In the genomic region with DNA sequence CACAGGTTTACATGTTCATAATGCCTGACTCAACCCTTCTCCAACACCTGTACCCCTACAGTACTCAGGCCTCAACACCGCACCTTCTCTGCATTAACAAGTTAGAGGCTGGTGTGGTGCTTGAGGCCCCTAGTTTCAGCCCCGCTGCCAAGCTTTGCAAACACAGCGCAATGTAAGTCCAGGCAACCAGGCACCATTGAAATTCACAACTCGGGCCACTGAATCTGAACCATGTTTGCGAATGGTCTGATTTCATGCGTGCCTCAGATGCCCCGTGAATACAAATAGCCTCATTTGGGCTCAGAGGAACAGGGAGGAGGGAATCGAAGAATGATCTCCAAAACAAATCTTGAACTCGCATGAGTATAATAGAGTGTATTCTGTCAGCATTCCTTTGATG, we compare ENCODE assay signal across 14 mouse cellular contexts. TPM values are rescaled to one million over a fixed set of nuclear protein-coding genes. Genes with fewer than 3 reads are reported as not detected.
DNase-seq lines count a peak whose midpoint lies in the region; ATAC-seq and TF ChIP-seq lines count a peak whose summit lies in the region.
"Had no signal": no experiment of that assay in that cellular context is flagged by ENCODE, and none has a peak within 500 bp of the region (broad histone marks: within the 10 kb centered on the region; RNA-seq: fewer than 3 reads in every experiment).

No protein-coding gene starts in this region.

- DNase-seq in forebrain, postnatal 0 days = peak; percentile 50
- DNase-seq in midbrain, embryonic 11.5 days (ENCODE audit: low spot score, missing footprints) = peak; percentile 85
- no peak for DNase-seq in heart, adult 11 months
- no peak for DNase-seq in ovary, adult 18-20 months (ENCODE audit: low spot score)
- no peak for DNase-seq in left cerebral cortex, adult 11 months (ENCODE audit: low spot score)
- DNase-seq: adrenal gland, postnatal 10 days; cerebellum, adult 8-10 months; kidney, adult 8-10 months; liver; lung, adult 2 months; lung, postnatal 4 days; thymus, adult 2 months had no signal

- TF ChIP-seq CTCF in forebrain, postnatal 0 days (IDR thresholded peaks at IDR 0.05; ENCODE audit: low read depth) = no peak

- 0 out of 2 replicates have a peak, but pooled peaks cover 4% of the 10 kb centered on the region for H3K27me3 ChIP-seq in forebrain, embryonic 13.5 days
- H3K27me3 ChIP-seq in forebrain, postnatal 0 days (ENCODE audit: insufficient read depth, low read length) = no peaks in the 10 kb centered on the region
- H3K27me3 ChIP-seq in midbrain, embryonic 11.5 days (ENCODE audit: control insufficient read depth, insufficient read depth, low read length) = no peaks in the 10 kb centered on the region
- no peaks in the 10 kb centered on the region for H3K27me3 ChIP-seq in neural tube, embryonic 14.5 days (ENCODE audit: control insufficient read depth, insufficient read depth, low read length)

- H3K9ac ChIP-seq in forebrain, embryonic 13.5 days = no peak overlapping the region
- no peak overlapping the region for H3K9ac ChIP-seq in forebrain, postnatal 0 days
- no peak overlapping the region for H3K9ac ChIP-seq in midbrain, embryonic 11.5 days (ENCODE audit: low read length)
- no peak overlapping the region for H3K9ac ChIP-seq in neural tube, embryonic 14.5 days (replicated peaks; ENCODE audit: low read depth, low read length)

- WGBS in forebrain, embryonic 13.5 days = 10% methylated on average over 9 of the region's 9 CpGs
- WGBS in forebrain, postnatal 0 days = 15% methylated on average over 9 of the region's 9 CpGs
- WGBS in midbrain, embryonic 11.5 days = 39% methylated on average over 9 of the region's 9 CpGs
- WGBS in neural tube, embryonic 14.5 days = 22% methylated on average over 9 of the region's 9 CpGs

- peaks cover 69% of the 10 kb centered on the region for H3K4me1 ChIP-seq in forebrain, embryonic 13.5 days
- H3K4me1 ChIP-seq in forebrain, postnatal 0 days (ENCODE audit: insufficient read depth) = peaks cover 12% of the 10 kb centered on the region; the same call in 1 of the 2 replicates
- peaks cover 25% of the 10 kb centered on the region for H3K4me1 ChIP-seq in midbrain, embryonic 11.5 days (ENCODE audit: control insufficient read depth, insufficient read depth, low read length)
- H3K4me1 ChIP-seq in neural tube, embryonic 14.5 days (ENCODE audit: control insufficient read depth, insufficient read depth, low read length) = peaks cover 3% of the 10 kb centered on the region; the same call in 1 of the 2 replicates

- peak overlapping the region; percentile 75 for H3K27ac ChIP-seq in forebrain, embryonic 13.5 days
- 0 out of 2 replicates have a peak overlapping the region, but pooled peaks have one; percentile 10 for H3K27ac ChIP-seq in forebrain, postnatal 0 days (ENCODE audit: low read depth, low read length)
- peak overlapping the region; percentile 58 for H3K27ac ChIP-seq in midbrain, embryonic 11.5 days (ENCODE audit: low read depth, low read length)
- no peak overlapping the region for H3K27ac ChIP-seq in neural tube, embryonic 14.5 days (ENCODE audit: low read depth, low read length)

- H3K36me3 ChIP-seq in forebrain, embryonic 13.5 days (ENCODE audit: poor library complexity, severe bottlenecking) = no peaks in the 10 kb centered on the region
- H3K36me3 ChIP-seq in forebrain, postnatal 0 days (ENCODE audit: insufficient read depth) = no peaks in the 10 kb centered on the region
- no peaks in the 10 kb centered on the region for H3K36me3 ChIP-seq in midbrain, embryonic 11.5 days (ENCODE audit: control insufficient read depth, insufficient read depth, low read length)
- H3K36me3 ChIP-seq in neural tube, embryonic 14.5 days (ENCODE audit: control insufficient read depth, insufficient read depth, low read length) = no peaks in the 10 kb centered on the region

- H3K9me3 ChIP-seq in forebrain, embryonic 13.5 days (replicated peaks) = no peaks in the 10 kb centered on the region; the same call in 1 of the 2 replicates
- H3K9me3 ChIP-seq in forebrain, postnatal 0 days (ENCODE audit: low read length) = no peaks in the 10 kb centered on the region
- H3K9me3 ChIP-seq in midbrain, embryonic 11.5 days (ENCODE audit: control insufficient read depth, low read length) = no peaks in the 10 kb centered on the region
- no peaks in the 10 kb centered on the region for H3K9me3 ChIP-seq in neural tube, embryonic 14.5 days (ENCODE audit: control insufficient read depth, low read length)

- peak overlapping the region; percentile 28 for H3K4me2 ChIP-seq in forebrain, embryonic 13.5 days
- no peak overlapping the region for H3K4me2 ChIP-seq in forebrain, postnatal 0 days (ENCODE audit: low read depth)
- H3K4me2 ChIP-seq in midbrain, embryonic 11.5 days = peak overlapping the region; percentile 15; the same call in 1 of the 2 replicates
- H3K4me2 ChIP-seq in neural tube, embryonic 14.5 days (ENCODE audit: low read depth, low read length) = no peak overlapping the region

- H3K4me3 ChIP-seq in forebrain, embryonic 13.5 days = no peak overlapping the region
- H3K4me3 ChIP-seq in forebrain, postnatal 0 days (ENCODE audit: low read depth, low read length) = no peak overlapping the region
- H3K4me3 ChIP-seq in midbrain, embryonic 11.5 days (ENCODE audit: low read depth, low read length) = no peak overlapping the region
- no peak overlapping the region for H3K4me3 ChIP-seq in neural tube, embryonic 14.5 days (ENCODE audit: low read depth, low read length)

- peak; percentile 65 for ATAC-seq in forebrain, embryonic 13.5 days
- 0 out of 2 replicates have a peak, but pooled peaks have one; percentile 17 for ATAC-seq in forebrain, postnatal 0 days
- peak; percentile 77 for ATAC-seq in midbrain, embryonic 11.5 days (ENCODE audit: low FRiP score)
- peak; percentile 15 for ATAC-seq in neural tube, embryonic 14.5 days (ENCODE audit: low read depth)

RNA-seq across cellular contexts. Expression of a gene that starts 15.6 kb away (rescaled TPM):
- polyA plus RNA-seq in forebrain, embryonic 13.5 days (2015; fragmentation: Nextera tagmentation; extraction: Ambion mirVana) = 4.3 and 5.2 TPM in 2 replicates
- 4.0 TPM in 2 replicates for total RNA-seq in forebrain, postnatal 0 days (2014; rRNA removed)
- 3.4 TPM in 2 replicates for polyA plus RNA-seq in forebrain, postnatal 0 days (2015; fragmentation: Nextera tagmentation; extraction: Ambion mirVana)
- polyA plus RNA-seq in midbrain, embryonic 11.5 days (2014; fragmentation: Nextera tagmentation; extraction: Ambion mirVana) = 1.1 and 1.3 TPM in 2 replicates
- 2.1 and 2.2 TPM in 2 replicates for polyA plus RNA-seq in neural tube, embryonic 14.5 days (2014; fragmentation: Nextera tagmentation; extraction: Ambion mirVana)

RNA-seq across cellular contexts. Expression of a gene that starts 32.0 kb away (rescaled TPM):
- polyA plus RNA-seq in forebrain, embryonic 13.5 days (2015; fragmentation: Nextera tagmentation; extraction: Ambion mirVana) = 8.8 and 9.7 TPM in 2 replicates
- total RNA-seq in forebrain, postnatal 0 days (2014; rRNA removed) = 12.7 and 19.0 TPM in 2 replicates
- 4.6 and 5.4 TPM in 2 replicates for polyA plus RNA-seq in forebrain, postnatal 0 days (2015; fragmentation: Nextera tagmentation; extraction: Ambion mirVana)
- 13.1 and 14.2 TPM in 2 replicates for polyA plus RNA-seq in midbrain, embryonic 11.5 days (2014; fragmentation: Nextera tagmentation; extraction: Ambion mirVana)
- 11.5 and 13.4 TPM in 2 replicates for polyA plus RNA-seq in neural tube, embryonic 14.5 days (2014; fragmentation: Nextera tagmentation; extraction: Ambion mirVana)

Comparison
In these comparisons a context has a peak if more than half of its experiments do, and no peak if none do; other contexts are left out.
1. H3K4me2 ChIP-seq: peak in forebrain, embryonic 13.5 days (single experiment) and midbrain, embryonic 11.5 days (single experiment); none in forebrain, postnatal 0 days (single experiment) and neural tube, embryonic 14.5 days (single experiment).
2. ATAC-seq: peak in every context shown above with its lines; median percentile 77 in midbrain, embryonic 11.5 days; 65 in forebrain, embryonic 13.5 days; 17 in forebrain, postnatal 0 days; 15 in neural tube, embryonic 14.5 days.
3. DNase-seq: peak in forebrain, postnatal 0 days (single experiment) and midbrain, embryonic 11.5 days (single experiment); none in heart, adult 11 months (single experiment), ovary, adult 18-20 months (single experiment) and left cerebral cortex, adult 11 months (single experiment).